Mouse (Mus musculus): ENCODE measurements around the gene Apol7a. TPM values are rescaled to one million over a fixed set of nuclear protein-coding genes. Genes with fewer than 3 reads are reported as not detected.

The Apol7a gene
- 0.26 and 0.43 TPM in 2 replicates for polyA plus RNA-seq (2012; rRNA removed; ENCODE audit: low replicate concordance)

DNA sequence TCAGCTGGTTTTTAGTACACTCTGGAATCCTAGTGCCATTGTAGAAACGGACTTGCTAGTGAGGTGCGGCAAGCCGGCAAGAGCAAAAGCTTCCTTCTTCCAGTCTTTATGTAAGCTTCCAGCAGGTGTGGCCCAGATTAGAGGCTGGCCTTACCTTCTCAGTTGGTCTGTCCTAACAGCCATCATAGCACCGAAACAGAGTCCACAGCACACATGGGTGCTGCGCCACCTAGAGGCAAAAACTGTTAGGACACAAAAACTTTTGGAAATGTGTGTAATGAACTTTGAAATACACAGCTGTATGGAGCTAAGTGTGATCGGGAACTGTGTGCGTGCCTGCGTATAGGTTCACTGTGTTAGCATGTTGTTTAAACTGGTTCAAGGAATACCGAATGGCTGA is at the start of gene Apol7a:
Apol7a (minus strand) TSS at position 84 of the 400 bp plus-strand sequence.

DNA sequence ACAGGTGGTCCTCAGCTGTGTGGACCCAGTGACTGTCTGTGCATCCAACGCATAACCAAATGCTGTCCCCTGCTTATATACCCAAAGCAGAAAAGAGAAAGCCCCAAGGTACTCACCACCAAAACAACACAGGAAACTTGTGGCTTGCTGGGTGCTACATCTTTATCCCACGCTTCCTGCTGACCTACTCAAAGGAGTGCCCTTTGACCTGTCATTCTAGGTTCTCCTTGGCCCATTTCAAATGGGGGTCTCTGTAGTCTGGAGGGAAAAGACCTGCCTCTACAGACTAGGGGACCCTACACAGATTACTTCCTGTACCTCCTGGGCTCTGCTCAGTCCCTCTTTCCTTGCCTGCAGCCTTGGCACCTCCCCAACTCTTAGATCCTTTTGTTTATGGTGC is 48.5 kb upstream of the Apol7a start, which contains the start of gene Apol7b:
Apol7b (minus strand) TSS at position 101 of the 400 bp plus-strand sequence.

GRCm38 (mm10) chr15:77411035-77411434 is 12.1 kb upstream of the Apol7a start, which contains the start of gene Apol9a:
Apol9a (minus strand) TSS chr15:77411135.

Other genes starting within 250 kb of the Apol7a start
- 62.5 and 69.0 TPM in 2 replicates for gene Rbfox2, start 92.1 kb downstream of the Apol7a start, polyA plus RNA-seq (2012; rRNA removed; ENCODE audit: low replicate concordance)
- gene Apol9a, start 12.0 kb upstream of the Apol7a start, polyA plus RNA-seq (2012; rRNA removed; ENCODE audit: low replicate concordance), result 1.7 and 2.0 TPM in 2 replicates
- gene Apol7b, start 48.4 kb upstream of the Apol7a start, polyA plus RNA-seq (2012; rRNA removed; ENCODE audit: low replicate concordance), result 0.06 and 0.11 TPM in 2 replicates
- not detected in 2 replicates for gene Apol10a, start 77.9 kb upstream of the Apol7a start, polyA plus RNA-seq (2012; rRNA removed; ENCODE audit: low replicate concordance)
- 0.16 TPM in 1 of 2 replicates, not detected in the other for gene Apol11a, start 109.2 kb upstream of the Apol7a start, polyA plus RNA-seq (2012; rRNA removed; ENCODE audit: low replicate concordance)
- 32.3 and 32.6 TPM in 2 replicates for gene Apol7c, start 134.2 kb upstream of the Apol7a start, polyA plus RNA-seq (2012; rRNA removed; ENCODE audit: low replicate concordance)
- not detected in 2 replicates for gene 1700025B11Rik, start 162.8 kb upstream of the Apol7a start, polyA plus RNA-seq (2012; rRNA removed; ENCODE audit: low replicate concordance)
- gene Apol10b, start 197.0 kb upstream of the Apol7a start, polyA plus RNA-seq (2012; rRNA removed; ENCODE audit: low replicate concordance), result 0.61 and 1.6 TPM in 2 replicates
- not detected in 2 replicates for gene Gm36245, start 200.1 kb upstream of the Apol7a start, polyA plus RNA-seq (2012; rRNA removed; ENCODE audit: low replicate concordance)
- gene Apol11b, start 244.2 kb upstream of the Apol7a start, polyA plus RNA-seq (2012; rRNA removed; ENCODE audit: low replicate concordance), result 0.32 and 0.37 TPM in 2 replicates